Mouse (Mus musculus): ENCODE data around the gene Sfi1.
A peak's percentile ranks its signal among the peaks of the same experiment; 100 is the strongest.
"Not testable (repeated sequence)": the region's sequence is repeated elsewhere in the genome, so short reads cannot be mapped to it uniquely, and the experiment has no call there.

Sfi1 gene

GRCm38 (mm10) chr11:3145359-3146165, 47.7 kb downstream of the Sfi1 start:
- DNase-seq (ENCODE audit: low read depth), result not testable (repeated sequence)

GRCm38 (mm10) chr11:3143984-3144383, 49.3 kb downstream of the Sfi1 start:
- DNase-seq (ENCODE audit: low read depth), result not testable (repeated sequence)

GRCm38 (mm10) chr11:3142413-3142812, 50.9 kb downstream of the Sfi1 start:
- not testable (repeated sequence) for DNase-seq (ENCODE audit: low read depth)

GRCm38 (mm10) chr11:3140967-3141535, 52.2 kb downstream of the Sfi1 start:
- DNase-seq (ENCODE audit: low read depth), result not testable (repeated sequence)

GRCm38 (mm10) chr11:3138323-3138722, 54.9 kb downstream of the Sfi1 start:
- DNase-seq (ENCODE audit: low read depth), result not testable (repeated sequence)

- DNase-seq (ENCODE audit: low read depth), result not testable (repeated sequence)
Measured at GRCm38 (mm10) chr11:3137279-3137678, 56.0 kb downstream of the Sfi1 start.

GRCm38 (mm10) chr11:3135956-3136355, 57.3 kb downstream of the Sfi1 start:
- DNase-seq (ENCODE audit: low read depth), result not testable (repeated sequence)

GRCm38 (mm10) chr11:3135391-3135790, 57.9 kb downstream of the Sfi1 start:
- DNase-seq (ENCODE audit: low read depth), result not testable (repeated sequence)

- not testable (repeated sequence) for DNase-seq (ENCODE audit: low read depth)
Measured at GRCm38 (mm10) chr11:3133360-3133759, 59.9 kb downstream of the Sfi1 start.

GRCm38 (mm10) chr11:3132957-3133356, 60.3 kb downstream of the Sfi1 start:
- DNase-seq (ENCODE audit: low read depth), result not testable (repeated sequence)

- DNase-seq (ENCODE audit: low read depth), result peak; percentile 22
Measured at GRCm38 (mm10) chr11:3132001-3132400, 61.3 kb downstream of the Sfi1 start.

GRCm38 (mm10) chr11:3129852-3130251, 63.4 kb downstream of the Sfi1 start:
- DNase-seq (ENCODE audit: low read depth), result not testable (repeated sequence)

GRCm38 (mm10) chr11:3129276-3129675, 64.0 kb downstream of the Sfi1 start:
- not testable (repeated sequence) for DNase-seq (ENCODE audit: low read depth)

GRCm38 (mm10) chr11:3127303-3127795, 65.9 kb downstream of the Sfi1 start:
- peak; percentile 48 for DNase-seq (ENCODE audit: low read depth)

- not testable (repeated sequence) for DNase-seq (ENCODE audit: low read depth)
Measured at GRCm38 (mm10) chr11:3126478-3127302, 66.6 kb downstream of the Sfi1 start.

- not testable (repeated sequence) for DNase-seq (ENCODE audit: low read depth)
Measured at GRCm38 (mm10) chr11:3125922-3126321, 67.3 kb downstream of the Sfi1 start.

GRCm38 (mm10) chr11:3124932-3125810, 68.1 kb downstream of the Sfi1 start:
- DNase-seq (ENCODE audit: low read depth), result peak; percentile 72

GRCm38 (mm10) chr11:3114403-3114802, 78.9 kb downstream of the Sfi1 start:
- DNase-seq (ENCODE audit: low read depth), result no peak

- DNase-seq (ENCODE audit: low read depth), result no peak
Measured at GRCm38 (mm10) chr11:3106154-3106553, 87.1 kb downstream of the Sfi1 start.

GRCm38 (mm10) chr11:3105261-3105731, 88.0 kb downstream of the Sfi1 start:
- DNase-seq (ENCODE audit: low read depth), result peak; percentile 91

Measured in induced T-regulatory cell, adult 2 months (primary cell).